Mouse (Mus musculus): Measurements from ENCODE around the gene Gm49387. TPM values are rescaled to one million over a fixed set of nuclear protein-coding genes. Genes with fewer than 3 reads are reported as not detected.

Gene Gm49387
- polyA plus RNA-seq, 1 experiment from 2014 or later: 0.73 TPM

DNA sequence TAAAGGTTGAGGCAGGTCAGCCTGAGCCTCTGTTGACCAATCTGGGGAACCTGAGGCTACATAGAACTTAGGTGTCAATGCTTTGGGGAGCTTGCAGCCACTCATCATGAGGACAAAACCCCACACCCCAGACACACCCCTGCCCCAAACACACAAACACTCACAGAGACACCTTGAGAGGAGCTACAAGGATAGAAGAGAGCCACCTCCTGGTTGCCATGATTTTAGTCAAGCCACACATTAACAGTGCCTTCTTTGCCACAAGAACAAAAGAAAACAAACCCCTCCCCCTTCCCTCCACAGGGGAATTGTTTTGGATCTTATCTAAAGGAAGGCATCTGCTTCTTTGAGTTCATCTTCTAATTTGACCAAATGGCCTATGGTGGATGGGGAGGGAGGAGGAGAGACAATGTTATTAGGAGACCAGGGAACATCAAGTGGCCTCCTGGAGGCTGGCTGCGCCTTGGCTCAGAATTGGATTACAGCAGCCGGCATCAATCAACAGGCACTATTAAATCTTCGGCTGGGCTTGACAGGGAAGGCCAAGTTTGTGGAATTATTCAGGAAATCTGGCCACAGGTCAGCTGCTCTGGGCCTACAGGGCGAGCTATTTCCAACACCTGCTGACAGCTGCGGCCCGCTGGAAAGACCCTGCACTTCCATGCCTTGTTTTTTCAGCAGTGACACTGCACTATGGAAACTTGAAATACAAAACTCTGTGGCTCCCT lies 76.1 kb downstream of the Gm49387 start:
- WGBS: 47% methylated on average over 6 of the region's 6 CpGs
- H3K4me3 ChIP-seq: no peak overlapping the region
- no peak overlapping the region for H3K9ac ChIP-seq
- no peaks in the 10 kb centered on the region for H3K9me3 ChIP-seq
- no peaks in the 10 kb centered on the region for H3K27me3 ChIP-seq
- H3K4me2 ChIP-seq: no peak overlapping the region
- H3K27ac ChIP-seq (replicated peaks): no peak overlapping the region
- peaks cover 11% of the 10 kb centered on the region for H3K4me1 ChIP-seq (replicated peaks)
- no peak for ATAC-seq (ENCODE audit: low read depth)
- H3K36me3 ChIP-seq: no peaks in the 10 kb centered on the region

DNA sequence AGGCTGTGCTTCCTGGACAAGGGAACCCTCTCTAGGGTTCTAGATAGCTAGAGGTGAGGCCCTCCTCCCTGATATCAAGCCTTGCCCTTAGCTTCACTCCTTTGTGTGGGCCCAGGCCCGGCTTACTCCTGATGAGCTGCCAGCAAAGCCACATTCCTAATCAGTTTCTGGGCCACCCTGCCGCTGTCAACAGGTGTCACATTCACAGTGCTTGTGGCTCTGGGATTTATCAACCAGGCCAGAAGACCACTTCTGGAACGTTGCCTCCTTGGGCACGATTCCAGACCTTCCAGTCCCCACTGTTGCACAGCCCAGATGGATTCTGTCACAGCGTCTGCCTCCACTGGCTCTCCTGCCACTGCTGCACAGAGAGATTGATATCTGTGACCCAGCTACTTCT lies 79.8 kb downstream of the Gm49387 start:
- Histone ChIP-seq H3K36me3 (no peaks in the 10 kb centered on the region), H3K9ac (no peak overlapping the region), H3K27me3 (no peaks in the 10 kb centered on the region), H3K27ac (replicated peaks) (no peak overlapping the region), H3K4me1 (replicated peaks) (peaks cover 2% of the 10 kb centered on the region; the same call in 1 of the 2 replicates), H3K9me3 (no peaks in the 10 kb centered on the region), H3K4me2 (no peak overlapping the region), H3K4me3 (no peak overlapping the region)
- WGBS: 69% methylated on average over 5 of the region's 5 CpGs
- ATAC-seq (ENCODE audit: low read depth): no peak

- H3K4me2 ChIP-seq: no peak overlapping the region
- 57% methylated on average over 5 of the region's 5 CpGs for WGBS
- ATAC-seq (ENCODE audit: low read depth): no peak
- H3K27ac ChIP-seq (replicated peaks): no peak overlapping the region
- no peaks in the 10 kb centered on the region for H3K27me3 ChIP-seq
- no peak overlapping the region for H3K9ac ChIP-seq
- H3K4me3 ChIP-seq: no peak overlapping the region
- no peaks in the 10 kb centered on the region for H3K36me3 ChIP-seq
- H3K9me3 ChIP-seq: no peaks in the 10 kb centered on the region
- peaks cover 5% of the 10 kb centered on the region; the same call in 1 of the 2 replicates for H3K4me1 ChIP-seq (replicated peaks)
Observed at GRCm38 (mm10) chr14:31559216-31559615, 81.5 kb downstream of the Gm49387 start.

- Histone ChIP-seq H3K4me3 (no peak overlapping the region), H3K9ac (no peak overlapping the region), H3K27ac (replicated peaks) (no peak overlapping the region), H3K4me1 (replicated peaks) (peaks cover 5% of the 10 kb centered on the region; the same call in 1 of the 2 replicates), H3K36me3 (no peaks in the 10 kb centered on the region), H3K4me2 (no peak overlapping the region), H3K9me3 (no peaks in the 10 kb centered on the region), H3K27me3 (no peaks in the 10 kb centered on the region)
- ATAC-seq (ENCODE audit: low read depth): no peak
- 72% methylated on average over 9 of the region's 9 CpGs for WGBS
Observed at GRCm38 (mm10) chr14:31557784-31558183, 82.9 kb downstream of the Gm49387 start.

- no peak for ATAC-seq (ENCODE audit: low read depth)
- Histone ChIP-seq H3K36me3 (no peaks in the 10 kb centered on the region), H3K27me3 (no peaks in the 10 kb centered on the region), H3K4me1 (replicated peaks) (peaks cover 5% of the 10 kb centered on the region; the same call in 1 of the 2 replicates), H3K9ac (no peak overlapping the region), H3K9me3 (no peaks in the 10 kb centered on the region), H3K4me2 (no peak overlapping the region), H3K27ac (replicated peaks) (no peak overlapping the region), H3K4me3 (no peak overlapping the region)
- WGBS: 87% methylated on average over 8 of the region's 8 CpGs
Observed at GRCm38 (mm10) chr14:31557273-31557672, 83.4 kb downstream of the Gm49387 start.

GRCm38 (mm10) chr14:31556526-31557260 lies 84.0 kb downstream of the Gm49387 start:
- WGBS: 88% methylated on average over 9 of the region's 9 CpGs
- no peak for ATAC-seq (ENCODE audit: low read depth)
- H3K9me3 ChIP-seq: no peaks in the 10 kb centered on the region
- no peak overlapping the region for H3K4me3 ChIP-seq
- no peak overlapping the region for H3K4me2 ChIP-seq
- no peaks in the 10 kb centered on the region for H3K27me3 ChIP-seq
- H3K4me1 ChIP-seq (replicated peaks): peaks cover 5% of the 10 kb centered on the region; the same call in 1 of the 2 replicates
- H3K36me3 ChIP-seq: no peaks in the 10 kb centered on the region
- H3K27ac ChIP-seq (replicated peaks): no peak overlapping the region
- no peak overlapping the region for H3K9ac ChIP-seq

GRCm38 (mm10) chr14:31555963-31556434 lies 84.7 kb downstream of the Gm49387 start:
- Histone ChIP-seq H3K36me3 (no peaks in the 10 kb centered on the region), H3K9me3 (no peaks in the 10 kb centered on the region), H3K4me3 (no peak overlapping the region), H3K27ac (replicated peaks) (no peak overlapping the region), H3K27me3 (no peaks in the 10 kb centered on the region), H3K9ac (no peak overlapping the region), H3K4me2 (no peak overlapping the region), H3K4me1 (replicated peaks) (peaks cover 5% of the 10 kb centered on the region; the same call in 1 of the 2 replicates)
- 65% methylated on average over 14 of the region's 14 CpGs for WGBS
- ATAC-seq (ENCODE audit: low read depth): no peak

GRCm38 (mm10) chr14:31555021-31555420 lies 85.7 kb downstream of the Gm49387 start:
- 90% methylated on average over 7 of the region's 7 CpGs for WGBS
- no peaks in the 10 kb centered on the region for H3K9me3 ChIP-seq
- no peak overlapping the region for H3K4me2 ChIP-seq
- no peak overlapping the region for H3K27ac ChIP-seq (replicated peaks)
- H3K4me1 ChIP-seq (replicated peaks): peaks cover 5% of the 10 kb centered on the region; the same call in 1 of the 2 replicates
- no peak for ATAC-seq (ENCODE audit: low read depth)
- no peak overlapping the region for H3K4me3 ChIP-seq
- H3K9ac ChIP-seq: no peak overlapping the region
- H3K27me3 ChIP-seq: no peaks in the 10 kb centered on the region
- H3K36me3 ChIP-seq: no peaks in the 10 kb centered on the region

DNA sequence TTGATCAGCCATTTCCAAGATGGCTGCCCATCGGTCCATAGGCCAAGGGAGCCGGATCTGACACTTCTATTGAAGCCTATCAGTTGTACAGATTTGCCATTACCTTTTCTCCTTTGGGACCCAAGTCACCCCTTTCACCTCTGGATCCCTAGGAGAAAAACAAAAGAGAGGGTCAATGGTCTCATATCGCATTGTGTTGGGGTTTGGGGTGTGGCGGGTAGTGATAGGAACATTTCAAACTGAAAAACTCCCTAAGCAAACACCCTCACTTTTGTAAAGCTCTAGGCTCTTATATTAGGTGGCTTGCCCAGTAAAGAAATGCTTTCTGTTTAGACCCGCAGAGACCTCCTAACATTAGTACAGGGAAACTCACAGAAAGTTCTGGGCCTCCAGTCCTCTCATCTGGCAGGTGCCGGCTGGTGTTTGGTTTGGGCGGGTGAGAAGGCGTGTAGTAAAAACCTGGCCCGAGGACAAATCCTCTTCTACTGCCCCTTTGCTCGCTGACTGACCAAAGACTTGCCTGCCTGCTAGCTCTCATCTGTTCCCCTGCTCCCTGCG lies 96.7 kb downstream of the Gm49387 start:
- Histone ChIP-seq H3K27me3 (no peaks in the 10 kb centered on the region), H3K4me3 (no peak overlapping the region), H3K9me3 (no peaks in the 10 kb centered on the region), H3K4me2 (no peak overlapping the region), H3K9ac (no peak overlapping the region), H3K27ac (replicated peaks) (no peak overlapping the region), H3K36me3 (no peaks in the 10 kb centered on the region), H3K4me1 (replicated peaks) (no peaks in the 10 kb centered on the region)
- 85% methylated on average over 11 of the region's 11 CpGs for WGBS
- ATAC-seq (ENCODE audit: low read depth): no peak

DNA sequence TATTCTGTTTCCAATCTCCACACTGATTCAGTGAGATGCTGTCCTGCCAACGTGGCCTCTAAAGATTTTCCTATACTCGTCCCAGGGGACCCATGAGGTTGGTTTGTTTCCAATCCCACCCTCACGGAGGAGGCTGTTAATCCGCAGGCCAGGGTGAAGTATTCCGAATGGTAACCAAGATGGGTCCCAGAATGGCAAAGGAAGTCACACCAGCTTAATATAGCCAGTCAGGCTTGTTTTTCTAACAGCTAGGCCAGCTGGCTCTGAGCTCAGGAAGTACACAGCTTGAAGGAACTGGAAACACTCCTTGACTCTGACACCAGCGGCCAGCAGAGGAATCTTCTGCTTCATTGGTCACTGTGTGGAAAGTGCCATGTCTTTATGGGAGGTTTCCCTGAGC lies 103.4 kb downstream of the Gm49387 start:
- no peak for ATAC-seq (ENCODE audit: low read depth)
- no peaks in the 10 kb centered on the region for H3K27me3 ChIP-seq
- H3K4me3 ChIP-seq: no peak overlapping the region
- H3K36me3 ChIP-seq: no peaks in the 10 kb centered on the region
- 73% methylated on average over 6 of the region's 6 CpGs for WGBS
- no peak overlapping the region for H3K9ac ChIP-seq
- no peaks in the 10 kb centered on the region for H3K4me1 ChIP-seq (replicated peaks)
- H3K4me2 ChIP-seq: no peak overlapping the region
- no peak overlapping the region for H3K27ac ChIP-seq (replicated peaks)
- H3K9me3 ChIP-seq: no peaks in the 10 kb centered on the region

- Histone ChIP-seq H3K36me3 (no peaks in the 10 kb centered on the region), H3K27me3 (no peaks in the 10 kb centered on the region), H3K4me1 (replicated peaks) (no peaks in the 10 kb centered on the region), H3K9me3 (no peaks in the 10 kb centered on the region), H3K4me2 (no peak overlapping the region), H3K27ac (replicated peaks) (no peak overlapping the region), H3K9ac (no peak overlapping the region), H3K4me3 (no peak overlapping the region)
- WGBS: 69% methylated on average over 3 of the region's 3 CpGs
- no peak for ATAC-seq (ENCODE audit: low read depth)
Observed at GRCm38 (mm10) chr14:31532656-31533055, 108.0 kb downstream of the Gm49387 start.

DNA sequence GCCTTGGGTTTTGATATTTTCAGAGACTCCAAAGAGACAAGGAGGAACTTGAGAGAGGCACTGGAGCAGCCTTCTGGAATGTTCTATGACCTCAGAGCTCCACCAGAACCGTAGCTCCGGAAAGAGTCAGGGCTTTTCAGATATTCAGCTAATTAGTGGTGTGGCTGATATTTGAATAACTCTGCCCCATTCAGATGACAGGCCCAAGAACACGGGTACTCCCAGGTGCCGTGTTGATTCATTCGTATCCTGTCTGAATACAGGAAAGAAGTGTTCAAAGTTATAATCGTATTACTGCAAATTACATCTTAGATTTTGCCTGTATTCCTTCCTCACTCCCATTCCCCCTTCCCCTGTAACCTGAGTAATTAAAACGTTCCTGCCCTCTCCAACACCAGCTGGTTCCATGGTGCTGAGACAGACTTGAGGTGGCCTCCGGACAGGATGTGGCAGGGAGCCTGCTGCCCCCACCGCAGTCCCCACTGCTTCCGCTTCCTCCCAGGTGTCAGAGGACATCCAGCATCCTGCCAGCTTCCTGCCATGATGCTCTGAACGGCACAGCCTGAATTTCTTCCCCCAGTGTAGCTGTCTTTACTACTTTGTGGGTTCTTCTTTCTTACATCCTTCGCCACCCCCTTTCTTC lies 109.1 kb downstream of the Gm49387 start:
- Histone ChIP-seq H3K27me3 (no peaks in the 10 kb centered on the region), H3K9me3 (no peaks in the 10 kb centered on the region), H3K4me1 (replicated peaks) (no peaks in the 10 kb centered on the region), H3K4me2 (no peak overlapping the region), H3K27ac (replicated peaks) (no peak overlapping the region), H3K9ac (no peak overlapping the region), H3K36me3 (no peaks in the 10 kb centered on the region), H3K4me3 (no peak overlapping the region)
- WGBS: 83% methylated on average over 12 of the region's 12 CpGs
- ATAC-seq (ENCODE audit: low read depth): no peak
